Mouse (Mus musculus) lung, postnatal 0 days (tissue): Measurements from ENCODE around the gene Slc22a22.

ENCODE experiments used
- CTCF ChIP-seq: IDR thresholded peaks from 2 replicates; pipeline ENCODE4 v1.5.1; 2016; ENCODE audit warnings: antibody characterized with exemption, mild to moderate bottlenecking
- EP300 ChIP-seq: IDR thresholded peaks from 2 replicates; pipeline ENCODE4 v1.6.1; 2016; ENCODE audit warnings: antibody characterized with exemption, mild to moderate bottlenecking, control low read depth

DNA sequence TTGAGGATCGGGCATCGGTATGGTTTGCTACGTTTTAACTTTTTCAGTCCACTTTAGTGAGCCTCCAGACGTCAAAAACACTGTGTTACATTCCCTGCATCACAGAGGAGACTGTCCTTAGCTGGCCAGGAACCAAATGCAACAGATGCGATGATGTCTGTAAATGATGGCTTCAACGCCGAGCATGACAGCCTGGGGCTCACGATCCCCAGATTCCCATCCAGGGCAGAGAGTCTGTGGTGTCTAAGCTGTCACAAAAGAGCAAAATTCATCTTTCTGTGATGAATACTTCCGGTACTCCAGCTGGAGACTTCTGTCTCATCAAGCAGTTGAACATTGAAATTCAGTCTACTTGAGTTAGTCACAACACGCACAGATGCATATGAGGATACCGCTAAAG, 13.4 kb downstream of the Slc22a22 start:
- TF ChIP-seq CTCF (no peak), EP300 (no peak)
